In genomic region chr13:38580601-38581457, GRCm38 (mm10) we compare ENCODE assay signal across 7 mouse cellular contexts. TPM values are rescaled to one million over a fixed set of nuclear protein-coding genes. Genes with fewer than 3 reads are reported as not detected.
A peak's percentile ranks its signal among the peaks of the same experiment; 100 is the strongest.
DNase-seq lines count a peak whose midpoint lies in the region; ATAC-seq and TF ChIP-seq lines count a peak whose summit lies in the region.

No protein-coding gene starts in this region.

- ATAC-seq in lung, embryonic 14.5 days (ENCODE audit: insufficient read depth): peak; percentile 81

- H3K79me2 ChIP-seq in MEL (ENCODE audit: control insufficient read depth, insufficient read depth, low read length, poor library complexity): no peaks in the 10 kb centered on the region

- no peak for TF ChIP-seq EP300 in MEL (IDR thresholded peaks at IDR 0.05; ENCODE audit: low read depth in 1 of 2, low read length in 2 of 2)

- no peaks in the 10 kb centered on the region for H3K36me3 ChIP-seq in MEL (ENCODE audit: control insufficient read depth in 1 of 2, insufficient read depth in 2 of 2, low read length in 2 of 2)
- no peaks in the 10 kb centered on the region for H3K36me3 ChIP-seq in lung, embryonic 14.5 days (ENCODE audit: insufficient read depth)

- TF ChIP-seq CTCF in MEL (IDR thresholded peaks at IDR 0.05 in 2 of 3, conservative IDR thresholded peaks at IDR 0.05 in 1 of 3; ENCODE audit: control insufficient read depth in 1 of 3, insufficient read depth in 1 of 3, low read depth in 2 of 3, low read length in 3 of 3, poor library complexity in 1 of 3, severe bottlenecking in 1 of 3): peak; percentile 35 to 58 (median 56); a peak in 5 of 6 replicates
- peak; percentile 54; the same call in 1 of the 2 replicates for TF ChIP-seq CTCF in cerebellum, adult 2 months (IDR thresholded peaks at IDR 0.05; ENCODE audit: borderline replicate concordance, insufficient read depth, low read depth, low read length)
- TF ChIP-seq CTCF in lung, embryonic 14.5 days (IDR thresholded peaks at IDR 0.05; ENCODE audit: low read depth): peak; percentile 73

- TF ChIP-seq RAD21 in MEL (IDR thresholded peaks at IDR 0.05; ENCODE audit: low read depth, low read length): peak; percentile 52

- no peaks in the 10 kb centered on the region for H3K4me1 ChIP-seq in MEL (ENCODE audit: control insufficient read depth in 1 of 2, insufficient read depth in 2 of 2, low read length in 2 of 2)
- H3K4me1 ChIP-seq in cerebellum, adult 2 months (ENCODE audit: control insufficient read depth, insufficient read depth, low read length): no peaks in the 10 kb centered on the region
- H3K4me1 ChIP-seq in lung, embryonic 14.5 days (ENCODE audit: insufficient read depth): no peaks in the 10 kb centered on the region

- no peak for TF ChIP-seq POLR2A in MEL (IDR thresholded peaks at IDR 0.05; ENCODE audit: control insufficient read depth in 1 of 2, insufficient read depth in 1 of 2, low read depth in 1 of 2, low read length in 2 of 2, poor library complexity in 1 of 2)
- TF ChIP-seq POLR2A in cerebellum, adult 2 months (IDR thresholded peaks at IDR 0.05; ENCODE audit: borderline replicate concordance, insufficient read depth, low read length): no peak

- no peak overlapping the region for H3K4me3 ChIP-seq in MEL (ENCODE audit: control insufficient read depth in 1 of 2, insufficient read depth in 1 of 2, low read depth in 2 of 2, low read length in 2 of 2)
- H3K4me3 ChIP-seq in cerebellum, adult 2 months (replicated peaks; ENCODE audit: insufficient read depth, low read depth, low read length): no peak overlapping the region
- peak overlapping the region; percentile 3; the same call in 1 of the 2 replicates for H3K4me3 ChIP-seq in lung, embryonic 14.5 days (ENCODE audit: low read depth, low read length)

- DNase-seq in CD4-positive, CD25-positive, alpha-beta regulatory T cell, adult 2 months (ENCODE audit: low read depth, low spot score): peak; percentile 59
- peak; percentile 52 for DNase-seq in MEL (ENCODE audit: low read depth, low spot score)
- DNase-seq in cerebellum, adult 2 months: peak; percentile 22 to 28
- peak; percentile 80 to 86 for DNase-seq in heart, adult 18-20 months
- DNase-seq in kidney, adult 9 months: peak; percentile 85
- DNase-seq in lung, embryonic 14.5 days: peak; percentile 78
- peak; percentile 27 to 50 for DNase-seq in spleen, adult 18-20 months

- no peak overlapping the region for H3K9ac ChIP-seq in MEL (ENCODE audit: control insufficient read depth, low read depth, low read length, poor library complexity, severe bottlenecking)
- no peak overlapping the region for H3K9ac ChIP-seq in lung, embryonic 14.5 days

- H3K27ac ChIP-seq in MEL (ENCODE audit: control insufficient read depth, low read depth, low read length): no peak overlapping the region
- no peak overlapping the region for H3K27ac ChIP-seq in cerebellum, adult 2 months (ENCODE audit: insufficient read depth, low read length)
- no peak overlapping the region for H3K27ac ChIP-seq in lung, embryonic 14.5 days (ENCODE audit: low read depth)

- peaks cover 0 to 1% of the 10 kb centered on the region in 2 experiments; a peak in 1 of 4 replicates for H3K27me3 ChIP-seq in MEL (ENCODE audit: control insufficient read depth in 1 of 2, insufficient read depth in 2 of 2, low read length in 2 of 2)
- H3K27me3 ChIP-seq in cerebellum, adult 2 months (ENCODE audit: control insufficient read depth, insufficient read depth, low read length): no peaks in the 10 kb centered on the region
- no peaks in the 10 kb centered on the region for H3K27me3 ChIP-seq in lung, embryonic 14.5 days (ENCODE audit: insufficient read depth, low read length)

- no peaks in the 10 kb centered on the region for H3K9me3 ChIP-seq in MEL (replicated peaks; ENCODE audit: insufficient read depth, low read length)
- H3K9me3 ChIP-seq in lung, embryonic 14.5 days (ENCODE audit: low read depth, low read length): no peaks in the 10 kb centered on the region

- 66% methylated on average over 11 of the region's 11 CpGs for WGBS in cerebellum, adult 2 months
- WGBS in lung, embryonic 14.5 days: 45% methylated on average over 11 of the region's 11 CpGs

- peak overlapping the region; percentile 43 for H3K4me2 ChIP-seq in lung, embryonic 14.5 days

TF ChIP-seq in MEL, 35 proteins besides CTCF, POLR2A, EP300 and RAD21:
- TF ChIP-seq NRF1 (IDR thresholded peaks at IDR 0.05; ENCODE audit: insufficient read depth, low read depth, low read length, poor library complexity, severe bottlenecking) (no peak), SMC3 (IDR thresholded peaks at IDR 0.05; ENCODE audit: low read depth, low read length) (peak; percentile 49), USF1 (IDR thresholded peaks at IDR 0.05; ENCODE audit: low read depth, low read length) (no peak), MXI1 (IDR thresholded peaks at IDR 0.05; ENCODE audit: low read depth, low read length) (no peak)

RNA-seq across cellular contexts. Expression of gene Txndc5, which starts 52.2 kb away (rescaled TPM):
- 68.8 and 87.3 TPM in 2 replicates for total RNA-seq in MEL (2012; rRNA removed)
- polyA plus RNA-seq in MEL (2012; ENCODE audit: insufficient read depth in 1 of 2, insufficient read length in 2 of 2, low read depth in 1 of 2, low replicate concordance in 2 of 2, missing spikeins in 1 of 2): 100 to 1,000 TPM in 1 of 2 experiments, not detected in 1; 114 TPM
- polyA plus RNA-seq in cerebellum, adult 2 months (2012; rRNA removed): 38.7 and 41.8 TPM in 2 replicates
- total RNA-seq in heart, adult 18-20 months (2021): 10 to 100 TPM; 34.0 to 35.4 TPM
- polyA plus RNA-seq in lung, embryonic 14.5 days (2014; fragmentation: Nextera tagmentation; extraction: Ambion mirVana): 290 and 295 TPM in 2 replicates

RNA-seq across cellular contexts. Expression of gene Bloc1s5, which starts 54.1 kb away (rescaled TPM):
- total RNA-seq in MEL (2012; rRNA removed): 9.9 and 12.3 TPM in 2 replicates
- polyA plus RNA-seq in MEL (2012; ENCODE audit: insufficient read depth in 1 of 2, insufficient read length in 2 of 2, low read depth in 1 of 2, low replicate concordance in 2 of 2, missing spikeins in 1 of 2): 10 to 100 TPM in 1 of 2 experiments, not detected in 1; 16.2 TPM
- polyA plus RNA-seq in cerebellum, adult 2 months (2012; rRNA removed): 11.2 and 11.3 TPM in 2 replicates
- total RNA-seq in heart, adult 18-20 months (2021): 10 to 100 TPM; 12.7 to 13.0 TPM
- 17.6 and 19.3 TPM in 2 replicates for polyA plus RNA-seq in lung, embryonic 14.5 days (2014; fragmentation: Nextera tagmentation; extraction: Ambion mirVana)

Comparison
In these comparisons a context has a peak if more than half of its experiments do, and no peak if none do; other contexts are left out.
1. DNase-seq: peak in every context shown above with its lines; median percentile 85 in kidney, adult 9 months; 83 in heart, adult 18-20 months; 78 in lung, embryonic 14.5 days; 59 in CD4-positive, CD25-positive, alpha-beta regulatory T cell, adult 2 months; 52 in MEL; 38 in spleen, adult 18-20 months; 25 in cerebellum, adult 2 months.